Mouse (Mus musculus) forebrain, embryonic 11.5 days (tissue): ENCODE measurements around the gene Fggy. TPM values are rescaled to one million over a fixed set of nuclear protein-coding genes. Genes with fewer than 3 reads are reported as not detected.

ENCODE experiments used
- ATAC-seq: fragments of 200-750 bp; cut with Nextera tagmentation; replicated peaks from 2 replicates; pipeline ENCODE4 v1.8.0; 2017; ENCODE audit warnings: moderate TSS enrichment; ENCODE audit not compliant: low FRiP score
- DNase-seq: peaks from one replicate; pipeline ENCODE4 v3.0.0-alpha.2; 2017; ENCODE audit warnings: low spot score
- H3K27ac ChIP-seq: fragments of 300-500 bp; sonication (generic); 2 replicates; pipeline ENCODE4 v1.5.1; 2014; ENCODE audit warnings: low read depth, low read length
- H3K27me3 ChIP-seq: fragments of 300-500 bp; sonication (generic); 2 replicates; pipeline ENCODE4 v1.6.1; 2014; ENCODE audit warnings: mild to moderate bottlenecking, low read length, mixed read lengths; ENCODE audit not compliant: control insufficient read depth, insufficient read depth
- H3K36me3 ChIP-seq: fragments of 300-500 bp; sonication (generic); 2 replicates; pipeline ENCODE4 v1.6.1; 2014; ENCODE audit warnings: mild to moderate bottlenecking, low read length, moderate library complexity, mixed read lengths; ENCODE audit not compliant: control insufficient read depth, insufficient read depth
- H3K4me1 ChIP-seq: fragments of 300-500 bp; sonication (generic); replicated peaks from 2 replicates; pipeline ENCODE4 v1.6.1; 2014; ENCODE audit warnings: low read length, mixed read lengths; ENCODE audit not compliant: control insufficient read depth, insufficient read depth
- H3K4me2 ChIP-seq: fragments of 300-500 bp; sonication (generic); 2 replicates; pipeline ENCODE4 v1.6.1; 2014; ENCODE audit warnings: low read depth, mild to moderate bottlenecking, low read length, moderate library complexity, mixed read lengths; ENCODE audit not compliant: severe bottlenecking
- H3K4me3 ChIP-seq: fragments of 300-500 bp; sonication (generic); 2 replicates; pipeline ENCODE4 v1.5.1; 2014; ENCODE audit warnings: low read depth, low read length
- H3K9ac ChIP-seq: fragments of 300-500 bp; sonication (generic); 2 replicates; pipeline ENCODE4 v1.6.1; 2014; ENCODE audit warnings: low read length
- H3K9me3 ChIP-seq: fragments of 300-500 bp; sonication (generic); 2 replicates; pipeline ENCODE4 v1.6.1; 2016; ENCODE audit warnings: low read length, mixed read lengths; ENCODE audit not compliant: control insufficient read depth
- WGBS: fragments of 180-500 bp; shearing (Covaris S2); extraction: QIAGEN DNeasy Blood & Tissue Kit; methylation state at CpG from one replicate; pipeline ENCODE4 v1.1.7; 2014; 5-methylcytosine and 5-hydroxymethylcytosine counted together
- polyA plus RNA-seq: library from polyadenylated mRNA; unstranded; fragments of >200 nt; fragmentation: Nextera tagmentation; extraction: Ambion mirVana; gene quantifications from 2 replicates; pipeline ENCODE4 v1.2.1, GENCODE M21; 2014

Fggy gene
- polyA plus RNA-seq, 1 experiment from 2014 or later = 7.7 TPM

DNA sequence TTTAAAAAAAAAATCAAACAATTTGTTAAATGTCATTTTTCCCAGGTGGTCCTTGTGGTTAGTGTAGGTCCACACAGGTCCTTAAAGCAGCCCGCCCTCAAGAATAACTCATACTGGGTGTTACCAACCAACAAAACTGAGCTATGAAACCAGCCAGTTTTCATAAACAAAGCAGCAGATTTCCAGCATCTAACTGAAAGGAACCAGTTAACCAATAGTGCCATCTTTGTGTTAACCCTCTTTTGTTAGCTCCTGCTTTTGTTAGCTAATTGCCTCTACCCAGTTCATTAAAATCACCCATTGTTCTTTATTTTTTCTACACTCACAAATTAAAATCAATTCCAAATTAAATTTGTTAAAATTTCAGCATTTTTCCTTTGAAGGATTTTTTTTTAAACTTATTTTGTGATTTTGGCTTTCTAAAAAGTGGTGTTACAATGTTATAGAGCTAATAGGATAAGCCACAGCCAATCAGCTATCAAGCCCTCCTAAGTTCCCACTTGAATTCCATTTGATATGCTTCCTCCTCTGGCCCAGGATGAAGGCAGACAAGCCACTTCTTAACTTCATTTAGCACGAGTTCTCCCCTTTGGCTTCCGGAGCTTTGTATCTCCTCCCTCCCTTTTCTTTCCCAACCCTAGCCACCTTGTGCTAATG lies 15.8 kb upstream of the Fggy start:
- Histone ChIP-seq H3K4me1 (peaks cover 8% of the 10 kb centered on the region), H3K9me3 (no peaks in the 10 kb centered on the region), H3K4me3 (no peak overlapping the region), H3K9ac (no peak overlapping the region), H3K4me2 (no peak overlapping the region), H3K27me3 (no peaks in the 10 kb centered on the region), H3K27ac (no peak overlapping the region), H3K36me3 (no peaks in the 10 kb centered on the region)
- ATAC-seq (0 out of 2 replicates have a peak, but pooled peaks have one; percentile 53), DNase-seq (no peak)
- 26% methylated on average over 3 of the region's 3 CpGs for WGBS

GRCm38 (mm10) chr4:95542039-95542790 lies 15.1 kb upstream of the Fggy start:
- no peaks in the 10 kb centered on the region for H3K9me3 ChIP-seq
- no peak overlapping the region for H3K4me3 ChIP-seq
- no peak overlapping the region for H3K4me2 ChIP-seq
- H3K36me3 ChIP-seq = no peaks in the 10 kb centered on the region
- peaks cover 7% of the 10 kb centered on the region for H3K4me1 ChIP-seq
- WGBS = 94% methylated on average over 4 of the region's 4 CpGs
- no peak for DNase-seq
- ATAC-seq = no peak
- no peak overlapping the region for H3K27ac ChIP-seq
- no peak overlapping the region for H3K9ac ChIP-seq
- no peaks in the 10 kb centered on the region for H3K27me3 ChIP-seq

DNA sequence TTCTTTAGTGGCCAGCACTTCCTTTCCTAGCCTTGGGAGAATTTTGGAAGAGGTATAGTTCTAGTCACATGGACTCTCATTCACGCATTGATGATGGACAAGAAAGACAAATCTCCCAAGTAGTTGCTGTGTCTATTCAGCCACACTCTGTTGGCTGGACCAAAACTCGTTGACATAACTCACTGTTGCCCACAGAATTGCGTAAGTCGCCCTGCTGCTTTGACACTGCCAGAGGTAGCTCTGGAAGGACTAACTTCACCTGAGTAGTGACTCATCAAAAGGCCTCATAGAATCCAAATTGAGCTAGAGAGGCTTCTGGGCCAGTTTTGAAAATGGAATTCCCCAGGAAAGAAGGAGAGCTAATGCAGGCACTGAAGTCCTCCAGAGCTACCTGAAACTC lies 13.8 kb upstream of the Fggy start:
- H3K9ac ChIP-seq = no peak overlapping the region
- WGBS = 89% methylated on average over 4 of the region's 4 CpGs
- DNase-seq = no peak
- H3K9me3 ChIP-seq = no peaks in the 10 kb centered on the region
- H3K4me2 ChIP-seq = no peak overlapping the region
- no peaks in the 10 kb centered on the region for H3K36me3 ChIP-seq
- no peak for ATAC-seq
- no peaks in the 10 kb centered on the region for H3K27me3 ChIP-seq
- H3K27ac ChIP-seq = no peak overlapping the region
- H3K4me3 ChIP-seq = no peak overlapping the region
- H3K4me1 ChIP-seq = peaks cover 7% of the 10 kb centered on the region

- H3K9me3 ChIP-seq = no peaks in the 10 kb centered on the region
- no peaks in the 10 kb centered on the region for H3K36me3 ChIP-seq
- H3K27ac ChIP-seq = no peak overlapping the region
- ATAC-seq (peak; percentile 62; the same call in 1 of the 2 replicates), DNase-seq (no peak)
- 50% methylated on average over 16 of the region's 16 CpGs for WGBS
- peaks cover 6% of the 10 kb centered on the region; the same call in 1 of the 2 replicates for H3K4me1 ChIP-seq
- peak overlapping the region; percentile 60 for H3K9ac ChIP-seq
- no peaks in the 10 kb centered on the region for H3K27me3 ChIP-seq
- peak overlapping the region; percentile 32 for H3K4me3 ChIP-seq
- H3K4me2 ChIP-seq = peak overlapping the region; percentile 50
Observed at GRCm38 (mm10) chr4:95556663-95557332, 509 bp upstream of the Fggy start.

GRCm38 (mm10) chr4:95558271-95558888 lies 1.1 kb downstream of the Fggy start:
- Histone ChIP-seq H3K4me2 (no peak overlapping the region), H3K4me1 (peaks cover 6% of the 10 kb centered on the region; the same call in 1 of the 2 replicates), H3K9ac (no peak overlapping the region), H3K27me3 (no peaks in the 10 kb centered on the region), H3K36me3 (no peaks in the 10 kb centered on the region), H3K27ac (no peak overlapping the region), H3K9me3 (no peaks in the 10 kb centered on the region), H3K4me3 (no peak overlapping the region)
- no peak for DNase-seq
- ATAC-seq = no peak
- 83% methylated on average over 4 of the region's 4 CpGs for WGBS

- no peak overlapping the region for H3K9ac ChIP-seq
- H3K4me2 ChIP-seq = no peak overlapping the region
- H3K27ac ChIP-seq = no peak overlapping the region
- H3K4me1 ChIP-seq = no peaks in the 10 kb centered on the region
- no peaks in the 10 kb centered on the region for H3K9me3 ChIP-seq
- 78% methylated on average over 3 of the region's 3 CpGs for WGBS
- H3K4me3 ChIP-seq = no peak overlapping the region
- no peaks in the 10 kb centered on the region for H3K36me3 ChIP-seq
- ATAC-seq = no peak
- DNase-seq = no peak
- no peaks in the 10 kb centered on the region for H3K27me3 ChIP-seq
Observed at GRCm38 (mm10) chr4:95571621-95572020, 14.3 kb downstream of the Fggy start.

GRCm38 (mm10) chr4:95573704-95574103 lies 16.4 kb downstream of the Fggy start:
- DNase-seq (no peak), ATAC-seq (no peak)
- Histone ChIP-seq H3K4me2 (no peak overlapping the region), H3K9ac (no peak overlapping the region), H3K4me3 (no peak overlapping the region), H3K4me1 (no peaks in the 10 kb centered on the region), H3K27me3 (no peaks in the 10 kb centered on the region), H3K9me3 (no peaks in the 10 kb centered on the region), H3K27ac (no peak overlapping the region), H3K36me3 (no peaks in the 10 kb centered on the region)

DNA sequence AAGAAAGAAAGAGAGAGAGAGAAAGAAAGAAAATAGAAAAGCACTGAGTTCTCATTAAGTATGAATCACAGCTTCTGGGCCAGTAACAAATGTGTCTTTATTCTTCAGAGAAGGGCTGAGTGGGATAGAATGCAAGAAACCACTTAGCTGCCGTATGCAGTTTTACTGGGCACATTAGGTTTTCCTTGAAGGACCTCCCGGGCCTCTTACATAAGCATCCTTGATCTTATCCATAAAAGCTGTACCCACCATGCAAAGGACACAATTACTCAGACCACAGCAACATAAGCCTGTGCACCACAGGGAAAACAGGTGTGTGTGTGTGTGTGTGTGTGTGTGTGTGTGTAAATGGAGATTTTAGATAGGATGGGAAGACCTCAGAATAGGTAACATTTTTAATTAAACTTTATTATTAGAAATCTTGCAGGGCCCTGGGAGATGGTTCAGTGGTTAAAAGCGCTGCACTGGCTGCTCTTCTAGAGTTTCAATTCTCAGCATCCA lies 18.2 kb downstream of the Fggy start:
- Histone ChIP-seq H3K9me3 (no peaks in the 10 kb centered on the region), H3K4me2 (no peak overlapping the region), H3K27me3 (no peaks in the 10 kb centered on the region), H3K4me3 (no peak overlapping the region), H3K4me1 (no peaks in the 10 kb centered on the region), H3K9ac (no peak overlapping the region), H3K36me3 (no peaks in the 10 kb centered on the region), H3K27ac (no peak overlapping the region)
- WGBS = 69% methylated on average over 3 of the region's 3 CpGs
- ATAC-seq (no peak), DNase-seq (no peak)
